Mouse (Mus musculus) stomach, postnatal 0 days (tissue): ENCODE data around the gene Kng2.

Source experiments
- CTCF ChIP-seq: IDR thresholded peaks from 2 replicates; pipeline ENCODE4 v1.5.1; 2016; ENCODE audit warnings: antibody characterized with exemption, low read depth, mild to moderate bottlenecking, moderate library complexity
- EP300 ChIP-seq: optimal IDR thresholded peaks from 2 replicates; pipeline ENCODE3; 2016; ENCODE audit warnings: antibody characterized with exemption

DNA sequence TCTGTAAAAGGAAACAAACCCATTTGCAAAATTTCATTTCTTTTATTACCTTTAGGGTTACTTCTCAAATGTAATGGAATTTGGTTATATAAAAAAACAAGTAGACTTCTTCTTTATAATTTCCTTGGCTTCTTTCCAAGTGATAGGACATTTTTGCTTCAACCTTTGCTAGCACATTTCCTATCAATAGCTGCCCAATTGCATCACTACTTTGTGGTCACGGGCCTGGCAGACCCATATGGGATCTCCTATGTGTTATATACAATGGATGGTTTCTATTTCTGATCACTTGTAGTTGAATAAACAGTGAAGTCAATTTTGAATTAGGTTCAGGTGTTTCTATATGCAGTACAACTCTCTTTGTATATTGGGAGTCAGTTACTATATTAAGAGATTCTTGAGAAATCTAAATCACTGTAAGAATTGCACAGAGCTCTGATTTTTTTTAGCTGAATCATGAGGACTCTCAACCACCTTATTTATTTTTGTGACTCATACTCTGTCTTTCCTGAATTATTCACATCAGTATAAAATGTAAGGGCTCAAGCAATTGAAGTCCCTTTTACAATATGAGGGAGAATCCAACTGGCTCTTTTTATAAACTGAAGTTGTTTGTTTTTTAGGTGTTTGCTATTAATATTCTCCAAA lies 61.8 kb downstream of the Kng2 start:
- TF ChIP-seq CTCF = no peak
- TF ChIP-seq EP300 = no peak
